Mouse (Mus musculus) thymus, adult 2 months (tissue): ENCODE results near the gene Fosl1.

Experiments used
- CTCF ChIP-seq: fragments of 200-500 bp; IDR thresholded peaks from 2 replicates; pipeline ENCODE4 v1.5.1; 2012; ENCODE audit warnings: mild to moderate bottlenecking, control low read depth, low read length, moderate library complexity, borderline replicate concordance; ENCODE audit not compliant: control insufficient read depth, poor library complexity, insufficient read depth; ENCODE audit errors: extremely low read depth
- POLR2A ChIP-seq: fragments of 200-500 bp; IDR thresholded peaks from 2 replicates; pipeline ENCODE4 v1.6.1; 2012; ENCODE audit warnings: mild to moderate bottlenecking, low read length, control low read depth, moderate library complexity; ENCODE audit not compliant: control insufficient read depth, poor library complexity, insufficient read depth; ENCODE audit errors: extremely low read depth

DNA sequence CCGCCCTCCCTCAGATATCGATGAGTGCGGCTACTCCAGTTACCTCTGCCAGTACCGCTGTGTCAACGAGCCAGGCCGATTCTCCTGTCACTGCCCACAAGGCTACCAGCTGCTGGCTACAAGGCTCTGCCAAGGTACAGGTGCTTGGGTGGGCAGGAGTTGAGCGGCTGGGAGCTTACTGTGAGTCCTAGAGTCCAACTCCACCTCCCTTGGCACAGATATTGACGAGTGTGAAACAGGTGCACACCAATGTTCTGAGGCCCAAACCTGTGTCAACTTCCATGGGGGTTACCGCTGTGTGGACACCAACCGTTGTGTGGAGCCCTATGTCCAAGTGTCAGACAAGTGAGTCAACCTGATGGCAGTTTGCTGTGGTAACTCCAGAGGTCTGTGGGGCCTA lies 32.7 kb downstream of the Fosl1 start:
- no peak for TF ChIP-seq POLR2A
- no peak for TF ChIP-seq CTCF
